Mouse (Mus musculus) lung, embryonic 14.5 days (tissue): ENCODE measurements around the gene Ncapd3. TPM values are rescaled to one million over a fixed set of nuclear protein-coding genes. Genes with fewer than 3 reads are reported as not detected.
A peak's percentile ranks its signal among the peaks of the same experiment; 100 is the strongest.

ENCODE experiments used
- ATAC-seq: fragments of 200-750 bp; cut with Nextera tagmentation; 2 replicates; pipeline ENCODE4 v1.8.0; 2017; ENCODE audit warnings: mild to moderate bottlenecking, moderate TSS enrichment, moderate library complexity; ENCODE audit not compliant: insufficient read depth
- DNase-seq: peaks from one replicate; pipeline ENCODE4 v3.0.0-alpha.2; 2015
- H3K27ac ChIP-seq: fragments of 300-500 bp; sonication (generic); 2 replicates; pipeline ENCODE4 v1.5.1; 2014; ENCODE audit warnings: low read depth, mild to moderate bottlenecking, moderate library complexity
- H3K27me3 ChIP-seq: fragments of 300-500 bp; sonication (generic); 2 replicates; pipeline ENCODE4 v1.6.1; 2014; ENCODE audit warnings: low read length, control low read depth; ENCODE audit not compliant: insufficient read depth
- H3K36me3 ChIP-seq: fragments of 300-500 bp; sonication (generic); 2 replicates; pipeline ENCODE4 v1.6.1; 2014; ENCODE audit warnings: control low read depth; ENCODE audit not compliant: insufficient read depth
- H3K4me1 ChIP-seq: fragments of 300-500 bp; sonication (generic); 2 replicates; pipeline ENCODE4 v1.6.1; 2014; ENCODE audit warnings: antibody characterized with exemption, control low read depth; ENCODE audit not compliant: insufficient read depth
- H3K4me2 ChIP-seq: fragments of 300-500 bp; sonication (generic); 2 replicates; pipeline ENCODE4 v1.6.1; 2014; ENCODE audit warnings: mild to moderate bottlenecking
- H3K4me3 ChIP-seq: fragments of 300-500 bp; sonication (generic); 2 replicates; pipeline ENCODE4 v1.5.1; 2014; ENCODE audit warnings: low read depth, low read length
- H3K9ac ChIP-seq: fragments of 300-500 bp; sonication (generic); 2 replicates; pipeline ENCODE4 v1.6.1; 2014
- H3K9me3 ChIP-seq: fragments of 300-500 bp; sonication (generic); 2 replicates; pipeline ENCODE4 v1.6.1; 2016; ENCODE audit warnings: low read depth, low read length, control low read depth
- CTCF ChIP-seq: IDR thresholded peaks from 2 replicates; pipeline ENCODE4 v1.5.1; 2016; ENCODE audit warnings: antibody characterized with exemption, low read depth
- WGBS: fragments of 180-500 bp; shearing (Covaris S2); extraction: QIAGEN DNeasy Blood & Tissue Kit; methylation state at CpG from one replicate; pipeline ENCODE4 v1.1.7; 2014; 5-methylcytosine and 5-hydroxymethylcytosine counted together
- polyA plus RNA-seq: library from polyadenylated mRNA; unstranded; fragments of >200 nt; fragmentation: Nextera tagmentation; extraction: Ambion mirVana; gene quantifications from 2 replicates; pipeline ENCODE4 v1.2.1, GENCODE M21; 2014

Ncapd3 gene
- 44.1 and 45.2 TPM in 2 replicates for polyA plus RNA-seq

DNA sequence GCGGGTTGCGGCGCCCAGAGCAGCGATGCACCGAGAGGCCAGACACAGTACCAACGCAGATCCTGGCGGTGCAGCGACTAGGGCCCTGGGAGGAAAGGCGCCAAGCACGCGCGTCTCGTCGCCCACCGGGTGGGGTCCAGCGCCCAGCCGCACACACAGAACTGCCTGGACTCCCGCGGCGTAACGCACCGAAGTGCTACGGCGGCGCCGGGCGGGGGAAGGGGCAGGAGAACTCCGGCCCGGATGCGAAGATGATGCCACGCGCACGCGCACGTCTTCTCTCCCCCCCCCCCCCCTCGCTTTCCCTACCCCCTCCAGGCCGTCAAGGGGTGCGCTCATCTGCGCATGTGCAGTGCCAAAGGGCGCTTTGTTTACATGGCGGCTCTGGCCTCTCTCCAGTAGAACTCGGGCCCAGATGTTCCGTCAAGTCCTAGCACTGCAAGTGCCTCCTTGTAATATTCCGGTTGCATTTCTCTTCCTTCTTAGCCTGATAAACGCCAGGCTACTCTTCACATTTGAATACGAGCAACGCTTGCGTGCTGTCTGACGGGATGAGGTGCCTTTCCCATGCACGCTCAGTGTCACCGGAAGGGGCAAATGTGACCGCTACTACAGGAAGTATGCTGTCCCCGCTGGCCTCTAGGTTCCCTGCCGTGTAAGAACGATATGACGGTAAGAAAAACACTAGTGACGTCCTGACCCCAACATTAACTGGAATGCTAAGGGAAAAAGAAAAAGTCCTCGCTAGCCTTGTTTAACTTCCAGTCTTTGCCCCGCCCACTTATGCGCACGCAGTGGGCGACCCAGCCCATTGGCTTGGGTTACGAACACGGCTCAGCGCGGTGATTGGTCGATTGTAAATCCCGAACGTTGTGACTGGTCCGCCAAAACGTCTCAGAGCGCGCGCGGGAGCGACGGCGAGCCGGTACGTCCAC lies at the start of gene Ncapd3, which contains the start of gene Vps26b:
Gene Ncapd3 (plus strand): TSS at position 348 of the 935 bp plus-strand sequence.
Gene Vps26b (minus strand): TSS at position 238 of the 935 bp plus-strand sequence.
- H3K4me3 ChIP-seq: peak within 1 kb of the TSS; percentile 92
- peak; percentile 44 for TF ChIP-seq CTCF
- DNase-seq: peak; percentile 99
- H3K9ac ChIP-seq: peak within 1 kb of the TSS; percentile 90
- H3K9me3 ChIP-seq: no peaks in the 10 kb centered on the region
- H3K4me2 ChIP-seq: peak within 1 kb of the TSS; percentile 92
- ATAC-seq: peak; percentile 96
- WGBS: under 1% methylated on average over 69 of the region's 80 CpGs
- H3K36me3 ChIP-seq: peaks cover 6% of the 10 kb centered on the region; the same call in 1 of the 2 replicates
- H3K27ac ChIP-seq: peak within 1 kb of the TSS; percentile 89
- H3K4me1 ChIP-seq: peaks cover 9% of the 10 kb centered on the region
- H3K27me3 ChIP-seq: no peaks in the 10 kb centered on the region

- no peak overlapping the region for H3K9ac ChIP-seq
- TF ChIP-seq CTCF: no peak
- no peak overlapping the region for H3K27ac ChIP-seq
- 90% methylated on average over 2 of the region's 2 CpGs for WGBS
- H3K9me3 ChIP-seq: no peaks in the 10 kb centered on the region
- H3K4me1 ChIP-seq: no peaks in the 10 kb centered on the region
- no peak overlapping the region for H3K4me3 ChIP-seq
- no peak overlapping the region for H3K4me2 ChIP-seq
- DNase-seq (no peak), ATAC-seq (no peak)
- H3K27me3 ChIP-seq: no peaks in the 10 kb centered on the region
- H3K36me3 ChIP-seq: peaks cover 47% of the 10 kb centered on the region
Observed at GRCm38 (mm10) chr9:26985090-26985613, 44.8 kb upstream of the Ncapd3 start.

DNA sequence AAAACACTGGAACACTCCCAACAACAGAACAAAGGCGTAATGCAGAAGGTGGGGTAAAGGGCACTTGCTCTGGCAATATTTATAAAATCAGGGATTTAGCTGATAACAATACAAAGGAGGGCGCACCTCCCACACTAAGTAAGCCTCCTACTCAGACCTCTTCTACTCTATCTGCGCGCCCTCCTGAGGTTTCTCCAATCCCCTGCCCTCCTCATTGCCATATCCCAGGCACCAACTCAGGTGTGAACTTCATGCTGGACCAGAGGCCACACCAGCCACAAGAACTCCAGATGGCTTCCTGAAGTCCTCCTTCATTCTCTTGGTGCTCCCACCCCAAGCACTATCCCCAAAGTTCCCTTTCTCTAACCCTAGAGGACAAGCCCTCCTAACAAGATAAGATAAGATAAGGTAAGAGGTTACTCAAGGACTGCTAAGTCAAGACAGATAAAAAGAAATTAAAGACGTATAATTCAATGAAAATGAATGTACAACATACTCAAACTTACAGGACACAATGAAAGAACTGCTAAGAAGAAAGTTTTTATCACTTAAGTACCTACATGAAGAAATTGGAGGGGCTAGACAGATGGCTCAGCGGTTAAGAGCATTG lies 44.2 kb upstream of the Ncapd3 start:
- Histone ChIP-seq H3K36me3 (peaks cover 46% of the 10 kb centered on the region), H3K4me1 (no peaks in the 10 kb centered on the region), H3K9ac (no peak overlapping the region), H3K4me3 (no peak overlapping the region), H3K27ac (no peak overlapping the region), H3K27me3 (no peaks in the 10 kb centered on the region), H3K9me3 (no peaks in the 10 kb centered on the region), H3K4me2 (no peak overlapping the region)
- no peak for ATAC-seq
- no peak for DNase-seq
- no peak for TF ChIP-seq CTCF
- WGBS: 74% methylated on average over 6 of the region's 6 CpGs

DNA sequence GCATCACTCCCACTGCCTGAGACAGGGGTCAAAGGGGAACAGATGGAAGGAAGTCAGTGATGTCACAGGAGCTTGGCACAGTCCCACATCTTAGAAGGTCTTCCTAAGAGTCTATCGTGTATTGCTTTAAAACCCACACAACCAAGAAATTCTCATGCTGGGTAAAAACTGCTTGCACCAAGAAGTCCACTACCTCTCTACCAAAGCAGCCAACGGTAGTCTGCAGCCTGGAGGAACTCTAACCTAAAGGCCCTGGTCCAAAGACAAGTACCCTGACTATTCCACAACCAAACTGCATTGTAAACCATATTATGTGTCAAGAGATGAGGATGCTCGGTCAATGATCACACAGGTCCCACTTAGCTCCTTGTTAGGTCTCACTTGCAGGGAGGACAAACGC lies 39.8 kb upstream of the Ncapd3 start:
- Histone ChIP-seq H3K9me3 (no peaks in the 10 kb centered on the region), H3K9ac (no peak overlapping the region), H3K27ac (no peak overlapping the region), H3K4me1 (no peaks in the 10 kb centered on the region), H3K36me3 (peaks cover 38% of the 10 kb centered on the region), H3K4me3 (no peak overlapping the region), H3K4me2 (no peak overlapping the region), H3K27me3 (no peaks in the 10 kb centered on the region)
- DNase-seq: no peak
- TF ChIP-seq CTCF: no peak
- WGBS: 87% methylated on average over 4 of the region's 4 CpGs
- ATAC-seq: no peak

DNA sequence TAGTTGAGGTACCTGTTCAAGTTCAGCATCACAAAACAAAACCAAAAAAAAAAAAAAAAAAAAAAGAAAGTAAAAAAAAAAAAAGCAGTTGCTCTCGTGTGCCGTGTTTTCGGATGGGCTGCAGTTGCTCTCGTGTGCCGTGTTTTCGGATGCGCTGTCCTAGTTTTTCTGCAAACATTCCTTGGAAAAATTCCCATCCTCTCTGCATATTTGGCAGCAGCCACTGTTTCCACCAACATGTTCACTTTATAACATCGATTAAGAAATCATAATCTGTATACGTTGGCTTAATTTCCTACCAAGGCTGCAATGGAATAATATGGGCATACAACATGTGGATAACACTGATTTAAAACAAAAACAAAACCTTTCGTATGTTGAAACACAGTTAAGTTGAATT lies 36.9 kb upstream of the Ncapd3 start:
- Histone ChIP-seq H3K9ac (no peak overlapping the region), H3K4me3 (no peak overlapping the region), H3K4me2 (no peak overlapping the region), H3K9me3 (no peaks in the 10 kb centered on the region), H3K36me3 (peaks cover 30% of the 10 kb centered on the region), H3K27me3 (no peaks in the 10 kb centered on the region), H3K27ac (no peak overlapping the region), H3K4me1 (no peaks in the 10 kb centered on the region)
- WGBS: 82% methylated on average over 10 of the region's 10 CpGs
- no peak for TF ChIP-seq CTCF
- ATAC-seq: no peak; the same call in 1 of the 2 replicates
- peak; percentile 64 for DNase-seq

DNA sequence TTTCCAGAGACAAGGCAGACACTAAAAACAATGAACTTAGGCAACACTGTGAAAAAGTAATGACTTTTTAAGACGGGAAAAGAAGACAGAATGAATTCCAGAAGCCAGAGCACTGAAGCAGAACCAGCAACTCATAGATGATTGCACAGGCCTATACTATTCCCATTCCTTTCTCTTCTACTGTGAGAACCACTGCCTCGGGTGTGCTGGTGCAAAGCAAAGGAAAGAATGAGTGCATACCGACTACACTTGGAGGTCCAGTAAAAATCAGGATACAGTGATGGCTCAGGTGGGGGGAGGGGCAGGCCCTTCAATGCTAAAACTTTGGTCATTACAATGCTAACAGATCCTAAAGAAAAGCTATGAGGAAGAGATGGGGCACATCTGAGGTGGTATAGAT lies 36.1 kb upstream of the Ncapd3 start:
- Histone ChIP-seq H3K27me3 (no peaks in the 10 kb centered on the region), H3K9me3 (no peaks in the 10 kb centered on the region), H3K4me1 (no peaks in the 10 kb centered on the region), H3K27ac (no peak overlapping the region), H3K4me2 (no peak overlapping the region), H3K9ac (no peak overlapping the region), H3K36me3 (peaks cover 26% of the 10 kb centered on the region), H3K4me3 (no peak overlapping the region)
- TF ChIP-seq CTCF: no peak
- 77% methylated on average over 3 of the region's 3 CpGs for WGBS
- no peak for ATAC-seq
- no peak for DNase-seq

DNA sequence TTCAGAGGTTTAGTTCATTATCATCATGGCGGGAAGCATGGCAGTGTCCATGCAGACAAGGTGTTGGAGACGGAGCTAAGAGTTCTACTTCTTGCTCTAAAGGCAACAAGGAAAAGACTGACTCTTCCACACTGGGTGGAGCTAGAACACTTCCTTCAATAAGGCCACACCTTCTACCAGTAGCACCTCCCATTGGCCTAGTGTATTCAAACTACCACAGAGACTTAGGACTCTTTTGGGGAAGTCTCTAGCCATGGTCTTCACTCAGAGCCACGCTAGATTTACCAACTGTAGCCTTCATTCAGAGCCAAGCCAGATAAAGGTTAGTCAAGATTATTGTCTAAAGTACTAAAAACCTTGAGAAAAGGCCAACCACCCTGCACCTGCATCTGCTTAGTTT lies 32.9 kb upstream of the Ncapd3 start:
- Histone ChIP-seq H3K36me3 (no peaks in the 10 kb centered on the region), H3K4me1 (peaks cover 7% of the 10 kb centered on the region; the same call in 1 of the 2 replicates), H3K9me3 (no peaks in the 10 kb centered on the region), H3K4me3 (no peak overlapping the region), H3K4me2 (no peak overlapping the region), H3K27me3 (no peaks in the 10 kb centered on the region), H3K9ac (no peak overlapping the region), H3K27ac (no peak overlapping the region)
- no peak for ATAC-seq
- no peak for DNase-seq
- WGBS: 87% methylated on average over 3 of the region's 3 CpGs
- TF ChIP-seq CTCF: no peak
